ENCODE assay signal across 15 mouse cellular contexts in the genomic region with DNA sequence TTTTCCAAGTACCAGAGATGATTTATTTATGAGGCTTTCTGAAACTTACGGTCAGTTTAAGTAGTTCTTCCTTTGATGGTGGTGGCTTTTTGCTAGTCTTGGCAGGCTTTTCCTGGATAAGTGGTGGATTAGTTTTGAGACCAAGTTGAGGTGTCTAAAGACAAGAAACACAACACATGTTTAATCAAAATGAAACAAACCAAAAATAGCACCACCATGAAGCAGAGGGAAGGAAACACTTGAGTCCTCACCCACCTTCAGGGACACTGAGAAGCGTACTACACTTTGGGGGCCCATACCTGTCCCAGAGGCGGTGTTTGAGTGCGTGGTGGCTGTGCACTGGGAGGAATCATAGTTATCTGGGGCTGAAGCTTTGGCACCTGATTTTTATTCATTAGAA.
"Had no signal": no experiment of that assay in that cellular context is flagged by ENCODE, and none has a peak within 500 bp of the region (broad histone marks: within the 10 kb centered on the region; RNA-seq: fewer than 3 reads in every experiment).

No protein-coding gene starts in this region.

- H3K27ac ChIP-seq: limb, embryonic 12.5 days; limb, embryonic 15.5 days; liver, embryonic 14.5 days; macrophage; midbrain, embryonic 12.5 days; midbrain, embryonic 15.5 days had no signal

- H3K9ac ChIP-seq: limb, embryonic 12.5 days; limb, embryonic 15.5 days; liver, embryonic 14.5 days; liver, postnatal 0 days; lung, embryonic 14.5 days; midbrain, embryonic 12.5 days; midbrain, embryonic 15.5 days had no signal

- H3K27me3 ChIP-seq: limb, embryonic 12.5 days; limb, embryonic 15.5 days; midbrain, embryonic 12.5 days; midbrain, embryonic 15.5 days had no signal

- H3K9me3 ChIP-seq: limb, embryonic 12.5 days; limb, embryonic 15.5 days; midbrain, embryonic 12.5 days; midbrain, embryonic 15.5 days had no signal

- ATAC-seq: liver, postnatal 0 days; lung, postnatal 0 days; midbrain, embryonic 15.5 days had no signal

- H3K4me2 ChIP-seq: limb, embryonic 12.5 days; limb, embryonic 15.5 days; liver, embryonic 11.5 days; lung, embryonic 14.5 days; midbrain, embryonic 12.5 days; midbrain, embryonic 15.5 days had no signal

- DNase-seq: kidney, postnatal 14 days; kidney, postnatal 4 days; left cerebral cortex, postnatal 4 days; liver, postnatal 0 days; lung, embryonic 14.5 days; thymus, adult 18-20 months; thymus, postnatal 36 days had no signal

- H3K4me3 ChIP-seq: limb, embryonic 12.5 days; limb, embryonic 15.5 days; midbrain, embryonic 12.5 days; midbrain, embryonic 15.5 days had no signal
